Mouse (Mus musculus) kidney, adult 10 weeks (tissue): ENCODE data around the gene Ncor2. TPM values are rescaled to one million over a fixed set of nuclear protein-coding genes. Genes with fewer than 3 reads are reported as not detected.

ENCODE experiments used
- polyA plus RNA-seq: library from polyadenylated mRNA; stranded (reverse); fragments of 350-450 nt; fragmentation: Illumina TruSeq; extraction: RNeasy Lipid Tissue Mini Kit (QIAGEN cat#74804); gene quantifications from one replicate; pipeline ENCODE4 v1.2.3, GENCODE M21; 2014; ENCODE audit warnings: low read depth, low replicate concordance

Gene Ncor2
- polyA plus RNA-seq = 0.40 TPM

GRCm38 (mm10) chr5:125179007-125179734 is at the start of gene Ncor2:
Gene Ncor2, minus strand, starts transcription at chr5:125179219.

GRCm38 (mm10) chr5:125002969-125003872 is 175.8 kb downstream of the Ncor2 start, which contains the start of gene Rflna:
Gene Rflna, plus strand, starts transcription at chr5:125003221.

Other genes with a start within 250 kb of the Ncor2 start
- 0.53 TPM for gene Rflna, start 176.0 kb downstream of the Ncor2 start, polyA plus RNA-seq
- gene Scarb1, start 161.9 kb upstream of the Ncor2 start, polyA plus RNA-seq = 1.4 TPM
- gene Gm10382, start 210.1 kb upstream of the Ncor2 start, polyA plus RNA-seq = not detected
- 27.8 TPM for gene Ubc, start 211.0 kb upstream of the Ncor2 start, polyA plus RNA-seq